Mouse (Mus musculus): ENCODE data around the gene Dph1. TPM values are rescaled to one million over a fixed set of nuclear protein-coding genes. Genes with fewer than 3 reads are reported as not detected.
A peak's percentile ranks its signal among the peaks of the same experiment; 100 is the strongest.

Gene Dph1
- polyA plus RNA-seq, 1 experiment, result 33.8 TPM

DNA sequence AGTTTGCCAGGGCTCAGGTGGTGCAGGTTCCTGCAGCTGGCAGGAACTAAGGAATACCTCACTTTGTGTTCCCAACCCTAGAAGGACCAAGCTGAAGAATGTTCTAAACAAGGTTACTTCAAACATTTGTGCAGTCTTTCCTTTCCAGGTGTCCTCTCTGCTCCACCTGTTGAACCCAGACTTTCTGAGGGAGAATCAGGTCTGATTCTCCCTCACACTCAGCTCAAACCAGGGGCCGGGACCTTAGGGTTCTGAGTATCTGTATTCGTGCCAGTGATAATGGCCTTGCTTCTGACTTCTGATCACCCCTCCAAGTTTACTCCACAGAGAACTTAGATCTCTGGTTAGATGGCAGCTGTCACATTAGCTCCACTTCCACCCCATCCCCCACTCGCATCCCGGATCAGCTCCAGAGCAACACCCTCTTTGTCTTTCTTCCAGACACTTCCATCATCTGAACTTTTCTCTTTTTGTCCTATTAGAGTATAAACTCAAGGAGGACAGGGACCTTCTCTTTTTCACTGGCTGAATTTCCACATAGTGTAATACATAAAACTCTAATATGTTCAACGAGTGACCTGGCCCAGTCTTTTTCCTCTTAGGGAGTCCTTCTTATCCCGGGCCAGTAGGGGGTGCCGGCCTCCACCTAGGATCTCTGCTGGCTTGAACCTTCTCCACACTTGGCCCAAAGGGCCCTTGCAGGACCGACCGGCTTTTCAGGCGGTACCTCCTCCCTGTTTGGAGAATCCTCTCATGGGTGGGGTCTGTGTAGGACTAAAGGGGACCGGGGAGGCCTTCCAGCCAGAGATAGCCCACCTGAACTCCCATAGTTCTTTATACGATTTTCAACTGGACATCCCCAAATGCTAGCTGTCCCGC lies 1.5 kb upstream of the Dph1 start:
- DNase-seq, result peak; percentile 74
- H3K36me3 ChIP-seq (ENCODE audit: control insufficient read depth, insufficient read depth, low read length), result no peaks in the 10 kb centered on the region
- no peak overlapping the region for H3K4me3 ChIP-seq (ENCODE audit: control insufficient read depth, insufficient read depth, low read length)
- no peak overlapping the region for H3K27ac ChIP-seq (ENCODE audit: control insufficient read depth, insufficient read depth, low read length)
- WGBS, result 31% methylated on average over 13 of the region's 13 CpGs
- H3K4me1 ChIP-seq (replicated peaks; ENCODE audit: control insufficient read depth, insufficient read depth, low read length), result peaks cover 36% of the 10 kb centered on the region
- TF ChIP-seq POLR2A (IDR thresholded peaks at IDR 0.05; ENCODE audit: control insufficient read depth, extremely low read depth, insufficient read depth, low read length, poor library complexity) (no peak), CTCF (IDR thresholded peaks at IDR 0.05; ENCODE audit: borderline replicate concordance, control insufficient read depth, extremely low read depth, insufficient read depth, low read length, poor library complexity) (0 out of 2 replicates have a peak, but pooled peaks have one; percentile 64)
- H3K27me3 ChIP-seq (ENCODE audit: control insufficient read depth, insufficient read depth, low read length), result no peaks in the 10 kb centered on the region

DNA sequence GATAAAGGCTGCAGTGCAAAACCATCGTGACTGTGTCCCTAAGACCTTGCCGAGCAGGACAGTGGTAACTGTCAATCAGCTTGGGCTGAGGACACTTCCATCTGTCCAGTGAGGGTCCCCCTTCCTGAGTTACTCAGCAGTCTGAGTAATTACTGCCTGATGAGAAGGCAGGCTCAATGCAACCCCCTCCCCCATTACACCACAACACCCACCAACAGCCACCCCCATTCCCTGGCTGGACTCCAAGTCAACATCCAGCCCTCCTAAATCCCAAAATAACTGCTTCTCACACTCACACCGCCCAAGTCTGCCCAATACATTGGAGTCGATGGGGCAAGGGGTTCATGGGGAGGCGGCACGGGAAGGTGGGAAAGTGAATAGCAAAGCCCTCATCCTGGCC lies 800 bp upstream of the Dph1 start:
- no peak overlapping the region for H3K27ac ChIP-seq (ENCODE audit: control insufficient read depth, insufficient read depth, low read length)
- 89% methylated on average over 6 of the region's 6 CpGs for WGBS
- no peaks in the 10 kb centered on the region for H3K27me3 ChIP-seq (ENCODE audit: control insufficient read depth, insufficient read depth, low read length)
- peaks cover 36% of the 10 kb centered on the region for H3K4me1 ChIP-seq (replicated peaks; ENCODE audit: control insufficient read depth, insufficient read depth, low read length)
- DNase-seq, result no peak
- TF ChIP-seq CTCF (IDR thresholded peaks at IDR 0.05; ENCODE audit: borderline replicate concordance, control insufficient read depth, extremely low read depth, insufficient read depth, low read length, poor library complexity) (no peak), POLR2A (IDR thresholded peaks at IDR 0.05; ENCODE audit: control insufficient read depth, extremely low read depth, insufficient read depth, low read length, poor library complexity) (no peak)
- H3K4me3 ChIP-seq (ENCODE audit: control insufficient read depth, insufficient read depth, low read length), result no peak overlapping the region
- no peaks in the 10 kb centered on the region for H3K36me3 ChIP-seq (ENCODE audit: control insufficient read depth, insufficient read depth, low read length)

DNA sequence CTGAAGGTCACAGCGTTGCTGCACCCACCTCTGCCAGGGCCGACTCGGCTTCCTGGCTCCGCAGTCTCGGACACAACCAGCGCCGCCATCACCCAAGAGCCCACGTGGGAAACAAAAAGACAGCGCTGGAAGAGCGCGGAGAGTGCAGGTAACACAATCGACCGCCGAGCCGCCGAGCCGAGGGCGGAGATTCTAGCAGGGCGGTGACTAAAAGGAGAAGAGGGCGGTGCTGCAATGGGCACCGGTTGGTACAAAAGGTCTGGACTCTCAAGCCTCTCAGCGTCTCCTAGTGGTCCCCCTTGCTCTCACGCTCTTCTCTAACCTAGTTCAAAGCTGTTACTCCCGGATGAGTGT lies 693 bp downstream of the Dph1 start:
- Histone ChIP-seq H3K4me3 (ENCODE audit: control insufficient read depth, insufficient read depth, low read length) (peak overlapping the region; percentile 97), H3K36me3 (ENCODE audit: control insufficient read depth, insufficient read depth, low read length) (no peaks in the 10 kb centered on the region), H3K27ac (ENCODE audit: control insufficient read depth, insufficient read depth, low read length) (no peak overlapping the region), H3K27me3 (ENCODE audit: control insufficient read depth, insufficient read depth, low read length) (no peaks in the 10 kb centered on the region), H3K4me1 (replicated peaks; ENCODE audit: control insufficient read depth, insufficient read depth, low read length) (peaks cover 26% of the 10 kb centered on the region)
- peak; percentile 35; the same call in 1 of the 2 replicates for TF ChIP-seq POLR2A (IDR thresholded peaks at IDR 0.05; ENCODE audit: control insufficient read depth, extremely low read depth, insufficient read depth, low read length, poor library complexity)
- TF ChIP-seq CTCF (IDR thresholded peaks at IDR 0.05; ENCODE audit: borderline replicate concordance, control insufficient read depth, extremely low read depth, insufficient read depth, low read length, poor library complexity), result peak; percentile 32; the same call in 1 of the 2 replicates
- DNase-seq, result peak; percentile 82
- under 1% methylated on average over 24 of the region's 24 CpGs for WGBS

DNA sequence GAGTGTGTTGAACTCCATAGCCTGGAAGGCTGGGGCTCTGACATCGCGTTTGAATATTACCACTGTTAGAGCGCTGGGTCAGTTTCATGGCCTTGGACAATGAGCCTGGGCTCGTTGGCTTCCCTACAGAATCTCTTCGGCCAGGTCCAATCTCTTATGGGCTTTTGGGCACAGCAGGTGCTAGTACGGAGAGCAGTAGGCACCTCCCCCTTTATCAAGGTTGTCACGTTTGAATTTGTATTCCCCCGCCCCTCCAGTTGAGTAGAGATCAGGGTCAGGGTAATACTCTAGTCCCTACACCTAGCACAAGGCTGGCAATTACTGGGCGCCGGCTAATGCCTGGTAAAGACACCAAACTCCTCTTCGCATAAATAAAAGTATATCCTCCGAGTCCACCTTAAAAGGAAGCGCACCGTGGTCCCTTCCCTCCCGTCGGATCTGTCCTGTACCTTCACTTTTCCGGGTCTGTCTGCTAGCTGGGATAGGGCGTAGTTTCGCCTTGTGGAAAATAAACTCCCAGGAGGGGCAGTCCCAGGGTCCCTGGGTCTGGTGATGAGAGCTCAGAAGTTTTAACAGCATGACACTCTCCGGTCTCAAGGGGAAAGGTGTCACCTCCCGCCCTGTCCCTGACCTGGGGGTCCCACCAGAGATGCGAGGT lies 1.2 kb downstream of the Dph1 start:
- Histone ChIP-seq H3K4me3 (ENCODE audit: control insufficient read depth, insufficient read depth, low read length) (peak overlapping the region; percentile 97), H3K4me1 (replicated peaks; ENCODE audit: control insufficient read depth, insufficient read depth, low read length) (peaks cover 21% of the 10 kb centered on the region), H3K36me3 (ENCODE audit: control insufficient read depth, insufficient read depth, low read length) (no peaks in the 10 kb centered on the region), H3K27ac (ENCODE audit: control insufficient read depth, insufficient read depth, low read length) (no peak overlapping the region), H3K27me3 (ENCODE audit: control insufficient read depth, insufficient read depth, low read length) (no peaks in the 10 kb centered on the region)
- DNase-seq, result no peak
- no peak for TF ChIP-seq CTCF (IDR thresholded peaks at IDR 0.05; ENCODE audit: borderline replicate concordance, control insufficient read depth, extremely low read depth, insufficient read depth, low read length, poor library complexity)
- under 1% methylated on average over 22 of the region's 22 CpGs for WGBS

DNA sequence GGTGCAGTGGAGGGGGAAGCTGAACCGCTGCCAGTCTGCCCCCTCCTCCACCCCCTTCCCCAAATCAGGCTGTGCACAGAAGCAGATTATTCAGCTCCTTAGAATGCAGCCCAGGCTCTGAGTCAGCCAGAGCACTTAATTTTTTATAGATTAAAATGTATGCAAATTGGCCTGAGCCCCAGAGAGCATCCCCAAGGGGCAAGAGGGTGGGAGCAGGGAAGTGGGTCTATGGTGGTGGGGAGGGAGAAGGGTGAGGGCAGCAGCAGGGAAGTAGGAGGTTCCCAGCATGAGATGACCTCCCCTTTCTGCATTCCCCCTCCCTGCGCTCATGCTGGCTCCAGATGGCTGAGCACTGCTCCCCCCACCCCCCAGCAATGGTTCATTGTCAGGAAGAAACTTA lies 6.1 kb downstream of the Dph1 start:
- no peak for DNase-seq
- TF ChIP-seq CTCF (IDR thresholded peaks at IDR 0.05; ENCODE audit: borderline replicate concordance, control insufficient read depth, extremely low read depth, insufficient read depth, low read length, poor library complexity) (no peak), POLR2A (IDR thresholded peaks at IDR 0.05; ENCODE audit: control insufficient read depth, extremely low read depth, insufficient read depth, low read length, poor library complexity) (no peak)
- Histone ChIP-seq H3K4me3 (ENCODE audit: control insufficient read depth, insufficient read depth, low read length) (no peak overlapping the region), H3K27ac (ENCODE audit: control insufficient read depth, insufficient read depth, low read length) (no peak overlapping the region), H3K36me3 (ENCODE audit: control insufficient read depth, insufficient read depth, low read length) (no peaks in the 10 kb centered on the region), H3K4me1 (replicated peaks; ENCODE audit: control insufficient read depth, insufficient read depth, low read length) (peaks cover 8% of the 10 kb centered on the region), H3K27me3 (ENCODE audit: control insufficient read depth, insufficient read depth, low read length) (no peaks in the 10 kb centered on the region)
- WGBS, result 92% methylated on average over 2 of the region's 2 CpGs

DNA sequence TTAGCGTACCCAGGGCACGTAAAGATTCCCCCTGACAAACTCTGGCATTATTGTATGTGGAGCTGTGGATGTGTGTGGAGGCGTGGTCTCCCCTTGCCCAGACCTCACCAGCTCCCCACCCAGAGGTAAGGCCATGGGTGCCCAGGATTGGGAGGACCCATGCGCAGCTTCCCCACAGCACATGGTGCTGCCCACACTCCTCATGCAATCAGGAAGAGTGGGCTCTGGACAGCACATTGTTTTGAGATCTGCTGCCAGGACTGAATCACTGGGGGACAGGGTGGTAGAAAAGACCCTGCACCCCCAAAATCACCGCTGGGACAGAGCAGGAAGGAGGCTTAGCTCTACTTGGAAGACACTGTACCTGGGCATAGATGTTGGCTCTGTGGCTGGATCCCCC lies 6.5 kb downstream of the Dph1 start:
- peaks cover 4% of the 10 kb centered on the region for H3K4me1 ChIP-seq (replicated peaks; ENCODE audit: control insufficient read depth, insufficient read depth, low read length)
- no peaks in the 10 kb centered on the region for H3K27me3 ChIP-seq (ENCODE audit: control insufficient read depth, insufficient read depth, low read length)
- no peaks in the 10 kb centered on the region for H3K36me3 ChIP-seq (ENCODE audit: control insufficient read depth, insufficient read depth, low read length)
- H3K27ac ChIP-seq (ENCODE audit: control insufficient read depth, insufficient read depth, low read length), result no peak overlapping the region
- DNase-seq, result no peak
- no peak for TF ChIP-seq CTCF (IDR thresholded peaks at IDR 0.05; ENCODE audit: borderline replicate concordance, control insufficient read depth, extremely low read depth, insufficient read depth, low read length, poor library complexity)
- TF ChIP-seq POLR2A (IDR thresholded peaks at IDR 0.05; ENCODE audit: control insufficient read depth, extremely low read depth, insufficient read depth, low read length, poor library complexity), result no peak
- H3K4me3 ChIP-seq (ENCODE audit: control insufficient read depth, insufficient read depth, low read length), result no peak overlapping the region
- WGBS, result 98% methylated on average over 5 of the region's 5 CpGs

Data from thymus, adult 2 months (tissue).